Mouse (Mus musculus) kidney, embryonic 16.5 days (tissue): ENCODE measurements around the gene Fam149b. TPM values are rescaled to one million over a fixed set of nuclear protein-coding genes. Genes with fewer than 3 reads are reported as not detected.
A peak's percentile ranks its signal among the peaks of the same experiment; 100 is the strongest.

Experiments used
- ATAC-seq: fragments of 200-750 bp; cut with Nextera tagmentation; 2 replicates; pipeline ENCODE4 v1.8.0; 2017; ENCODE audit warnings: moderate TSS enrichment; ENCODE audit not compliant: low FRiP score, low TSS enrichment
- H3K27ac ChIP-seq: fragments of 300-500 bp; sonication (generic); 2 replicates; pipeline ENCODE4 v1.5.1; 2014; ENCODE audit warnings: low read length
- H3K27me3 ChIP-seq: fragments of 300-500 bp; sonication (generic); 2 replicates; pipeline ENCODE4 v1.6.1; 2014; ENCODE audit warnings: low read length, control low read depth, mixed read lengths; ENCODE audit not compliant: insufficient read depth
- H3K36me3 ChIP-seq: fragments of 300-500 bp; sonication (generic); 2 replicates; pipeline ENCODE4 v1.6.1; 2014; ENCODE audit warnings: low read length, control low read depth, mixed read lengths; ENCODE audit not compliant: insufficient read depth
- H3K4me1 ChIP-seq: fragments of 300-500 bp; sonication (generic); 2 replicates; pipeline ENCODE4 v1.6.1; 2014; ENCODE audit warnings: low read length, control low read depth, mixed read lengths; ENCODE audit not compliant: insufficient read depth
- H3K4me2 ChIP-seq: fragments of 300-500 bp; sonication (generic); replicated peaks from 2 replicates; pipeline ENCODE4 v1.6.1; 2014; ENCODE audit warnings: low read depth, low read length
- H3K4me3 ChIP-seq: fragments of 300-500 bp; sonication (generic); 2 replicates; pipeline ENCODE4 v1.5.1; 2014; ENCODE audit warnings: mild to moderate bottlenecking, low read length
- H3K9ac ChIP-seq: fragments of 300-500 bp; sonication (generic); replicated peaks from 2 replicates; pipeline ENCODE4 v1.6.1; 2014; ENCODE audit warnings: low read length
- H3K9me3 ChIP-seq: fragments of 300-500 bp; sonication (generic); 2 replicates; pipeline ENCODE4 v1.6.1; 2016; ENCODE audit warnings: low read length, control low read depth
- whole genome bisulfite sequencing: fragments of 180-500 bp; shearing (Covaris S2); extraction: QIAGEN DNeasy Blood & Tissue Kit; methylation state at CpG from one replicate; pipeline ENCODE4 v1.1.7; 2014; 5-methylcytosine and 5-hydroxymethylcytosine counted together
- polyA plus RNA-seq: library from polyadenylated mRNA; unstranded; fragments of >200 nt; fragmentation: Nextera tagmentation; extraction: Ambion mirVana; gene quantifications from 2 replicates; pipeline ENCODE4 v1.2.1, GENCODE M21; 2015

Fam149b gene
- polyA plus RNA-seq, 1 experiment from 2014 or later = 36.9 TPM

GRCm38 (mm10) chr14:20388441-20389129, 40.6 kb downstream of the Fam149b start, which contains the start of gene Dnajc9:
Gene Dnajc9 (minus strand): TSS chr14:20388910.
- Histone ChIP-seq H3K9me3 (no peaks in the 10 kb centered on the region), H3K4me1 (peaks cover 29% of the 10 kb centered on the region), H3K36me3 (peaks cover 15% of the 10 kb centered on the region; the same call in 1 of the 2 replicates), H3K4me3 (peak within 1 kb of the TSS; percentile 81), H3K27ac (peak within 1 kb of the TSS; percentile 87), H3K4me2 (peak within 1 kb of the TSS; percentile 84), H3K27me3 (no peaks in the 10 kb centered on the region), H3K9ac (peak within 1 kb of the TSS; percentile 88)
- under 1% methylated on average over 59 of the region's 59 CpGs for WGBS
- peak; percentile 76 for ATAC-seq

GRCm38 (mm10) chr14:20389446-20390079, 41.6 kb downstream of the Fam149b start:
- Histone ChIP-seq H3K9me3 (no peaks in the 10 kb centered on the region), H3K36me3 (peaks cover 12% of the 10 kb centered on the region; the same call in 1 of the 2 replicates), H3K4me2 (peak overlapping the region; percentile 84), H3K4me1 (peaks cover 34% of the 10 kb centered on the region), H3K4me3 (peak overlapping the region; percentile 81), H3K27ac (no peak overlapping the region), H3K9ac (peak overlapping the region; percentile 88; the same call in 1 of the 2 replicates), H3K27me3 (no peaks in the 10 kb centered on the region)
- WGBS = 86% methylated on average over 8 of the region's 8 CpGs
- no peak for ATAC-seq

GRCm38 (mm10) chr14:20392326-20392725, 44.4 kb downstream of the Fam149b start:
- 86% methylated on average over 3 of the region's 4 CpGs for WGBS
- no peaks in the 10 kb centered on the region for H3K9me3 ChIP-seq
- H3K4me1 ChIP-seq = peaks cover 17% of the 10 kb centered on the region
- peak overlapping the region; percentile 73 for H3K4me2 ChIP-seq
- H3K27me3 ChIP-seq = no peaks in the 10 kb centered on the region
- no peak overlapping the region for H3K9ac ChIP-seq
- ATAC-seq = no peak
- H3K36me3 ChIP-seq = peaks cover 12% of the 10 kb centered on the region; the same call in 1 of the 2 replicates
- H3K4me3 ChIP-seq = peak overlapping the region; percentile 71
- no peak overlapping the region for H3K27ac ChIP-seq

- Histone ChIP-seq H3K27ac (peak within 1 kb of the TSS; percentile 91), H3K4me3 (peak within 1 kb of the TSS; percentile 71), H3K36me3 (peaks cover 12% of the 10 kb centered on the region; the same call in 1 of the 2 replicates), H3K4me2 (peak within 1 kb of the TSS; percentile 73), H3K27me3 (no peaks in the 10 kb centered on the region), H3K4me1 (peaks cover 10% of the 10 kb centered on the region; the same call in 1 of the 2 replicates), H3K9me3 (no peaks in the 10 kb centered on the region), H3K9ac (peak within 1 kb of the TSS; percentile 87)
- under 1% methylated on average over 68 of the region's 68 CpGs for whole genome bisulfite sequencing
- ATAC-seq = peak; percentile 98
Measured at GRCm38 (mm10) chr14:20393205-20393913, 45.4 kb downstream of the Fam149b start, which contains the start of gene Mrps16. Gene Mrps16 (minus strand): TSS chr14:20393634.

- Histone ChIP-seq H3K4me1 (peaks cover 5% of the 10 kb centered on the region; the same call in 1 of the 2 replicates), H3K27me3 (no peaks in the 10 kb centered on the region), H3K36me3 (no peaks in the 10 kb centered on the region), H3K4me3 (no peak overlapping the region), H3K4me2 (no peak overlapping the region), H3K9ac (no peak overlapping the region), H3K9me3 (no peaks in the 10 kb centered on the region), H3K27ac (no peak overlapping the region)
- WGBS = 85% methylated on average over 9 of the region's 9 CpGs
- ATAC-seq = no peak
Measured at GRCm38 (mm10) chr14:20397220-20397619, 49.3 kb downstream of the Fam149b start.

GRCm38 (mm10) chr14:20398864-20399263, 50.9 kb downstream of the Fam149b start:
- Histone ChIP-seq H3K9ac (no peak overlapping the region), H3K36me3 (no peaks in the 10 kb centered on the region), H3K4me1 (peaks cover 5% of the 10 kb centered on the region; the same call in 1 of the 2 replicates), H3K27me3 (no peaks in the 10 kb centered on the region), H3K9me3 (no peaks in the 10 kb centered on the region), H3K4me3 (no peak overlapping the region), H3K4me2 (no peak overlapping the region), H3K27ac (no peak overlapping the region)
- ATAC-seq = no peak
- WGBS = 42% methylated on average over 4 of the region's 4 CpGs

GRCm38 (mm10) chr14:20400071-20400470, 52.1 kb downstream of the Fam149b start:
- H3K4me1 ChIP-seq = no peaks in the 10 kb centered on the region
- H3K4me2 ChIP-seq = no peak overlapping the region
- H3K27me3 ChIP-seq = no peaks in the 10 kb centered on the region
- no peak overlapping the region for H3K4me3 ChIP-seq
- no peak overlapping the region for H3K27ac ChIP-seq
- no peaks in the 10 kb centered on the region for H3K36me3 ChIP-seq
- H3K9ac ChIP-seq = no peak overlapping the region
- WGBS = 55% methylated on average over 1 of the region's 1 CpGs
- H3K9me3 ChIP-seq = no peaks in the 10 kb centered on the region
- ATAC-seq = 0 out of 2 replicates have a peak, but pooled peaks have one; percentile 19

- 80% methylated on average over 7 of the region's 7 CpGs for WGBS
- H3K27me3 ChIP-seq = no peaks in the 10 kb centered on the region
- no peak overlapping the region for H3K27ac ChIP-seq
- no peak overlapping the region for H3K4me3 ChIP-seq
- ATAC-seq = no peak
- H3K36me3 ChIP-seq = no peaks in the 10 kb centered on the region
- no peaks in the 10 kb centered on the region for H3K4me1 ChIP-seq
- H3K9ac ChIP-seq = no peak overlapping the region
- no peaks in the 10 kb centered on the region for H3K9me3 ChIP-seq
- no peak overlapping the region for H3K4me2 ChIP-seq
Measured at GRCm38 (mm10) chr14:20422257-20422656, 74.3 kb downstream of the Fam149b start.

GRCm38 (mm10) chr14:20423046-20423445, 75.1 kb downstream of the Fam149b start:
- Histone ChIP-seq H3K4me3 (no peak overlapping the region), H3K4me2 (no peak overlapping the region), H3K27me3 (no peaks in the 10 kb centered on the region), H3K27ac (no peak overlapping the region), H3K9ac (no peak overlapping the region), H3K36me3 (no peaks in the 10 kb centered on the region), H3K9me3 (no peaks in the 10 kb centered on the region), H3K4me1 (no peaks in the 10 kb centered on the region)
- WGBS = 79% methylated on average over 6 of the region's 6 CpGs
- no peak for ATAC-seq
